Comparison of ENCODE assay signal across 23 mouse cellular contexts in the genomic region with DNA sequence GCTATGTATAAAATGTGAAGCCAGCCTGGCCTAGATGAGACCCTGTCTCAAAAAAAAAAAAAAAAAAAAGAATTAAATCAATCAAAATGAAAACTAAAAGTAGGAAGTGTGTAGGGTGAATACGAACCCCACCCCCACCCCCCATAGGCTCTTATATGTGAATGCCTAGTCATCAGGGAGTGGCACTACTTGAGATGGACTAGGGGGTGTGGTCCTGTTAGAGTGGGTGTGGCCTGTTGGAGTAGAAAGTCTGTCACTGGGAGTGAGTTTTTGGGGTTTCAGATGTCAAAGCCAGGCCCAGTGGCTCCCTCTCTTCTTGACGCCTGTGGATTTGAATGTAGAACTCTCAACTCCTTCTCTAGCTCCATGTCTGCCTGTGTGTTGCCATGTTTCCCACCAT. TPM values are rescaled to one million over a fixed set of nuclear protein-coding genes. Genes with fewer than 3 reads are reported as not detected.
"Had no signal": no experiment of that assay in that cellular context is flagged by ENCODE, and none has a peak within 500 bp of the region (broad histone marks: within the 10 kb centered on the region; RNA-seq: fewer than 3 reads in every experiment).

No protein-coding gene starts in this region.

- ATAC-seq: lung, postnatal 0 days had no signal

- H3K27me3 ChIP-seq: neural tube, embryonic 12.5 days had no signal

- H3K4me3 ChIP-seq: left cerebral cortex, adult 2 months; limb, embryonic 10.5 days; midbrain, embryonic 10.5 days; neural tube, embryonic 12.5 days had no signal

- H3K9me3 ChIP-seq: limb, embryonic 10.5 days; midbrain, embryonic 10.5 days; neural tube, embryonic 12.5 days had no signal

- H3K4me1 ChIP-seq: limb, embryonic 10.5 days; midbrain, embryonic 10.5 days; neural tube, embryonic 12.5 days had no signal

- H3K27ac ChIP-seq: left cerebral cortex, adult 2 months; limb, embryonic 10.5 days; midbrain, embryonic 10.5 days; neural tube, embryonic 12.5 days had no signal

- H3K9ac ChIP-seq: neural tube, embryonic 12.5 days had no signal

- H3K36me3 ChIP-seq: limb, embryonic 10.5 days; midbrain, embryonic 10.5 days; neural tube, embryonic 12.5 days had no signal

- DNase-seq: kidney, adult 11 months; kidney, postnatal 14 days; lung, adult 2 months; lung, postnatal 36 days; midbrain, embryonic 14.5 days; right cerebral cortex, postnatal 4 days; spleen, adult 18-20 months; thymus, adult 18-20 months; thymus, postnatal 14 days had no signal

- H3K4me2 ChIP-seq: neural tube, embryonic 12.5 days had no signal

RNA-seq across cellular contexts. Expression of a gene that starts 45.5 kb away (rescaled TPM):
- total RNA-seq: layer of hippocampus, adult 8-10 months; layer of hippocampus, postnatal 25 days; left cerebral cortex, adult 2 months; left cerebral cortex, postnatal 14 days; megakaryocyte progenitor cell, adult 5-6 weeks; monocyte, adult 5-6 weeks; neutrophil, adult 5-6 weeks had no signal
- polyA plus RNA-seq: kidney, embryonic 14.5 days; limb, embryonic 10.5 days; limb, embryonic 14.5 days; lung, adult 2 months; lung, postnatal 0 days; midbrain, embryonic 10.5 days; midbrain, embryonic 14.5 days; neural tube, embryonic 12.5 days; stomach, embryonic 14.5 days had no signal
